Mouse (Mus musculus): Measurements from ENCODE around the gene Polr2e.
A peak's percentile ranks its signal among the peaks of the same experiment; 100 is the strongest.

The Polr2e gene

DNA sequence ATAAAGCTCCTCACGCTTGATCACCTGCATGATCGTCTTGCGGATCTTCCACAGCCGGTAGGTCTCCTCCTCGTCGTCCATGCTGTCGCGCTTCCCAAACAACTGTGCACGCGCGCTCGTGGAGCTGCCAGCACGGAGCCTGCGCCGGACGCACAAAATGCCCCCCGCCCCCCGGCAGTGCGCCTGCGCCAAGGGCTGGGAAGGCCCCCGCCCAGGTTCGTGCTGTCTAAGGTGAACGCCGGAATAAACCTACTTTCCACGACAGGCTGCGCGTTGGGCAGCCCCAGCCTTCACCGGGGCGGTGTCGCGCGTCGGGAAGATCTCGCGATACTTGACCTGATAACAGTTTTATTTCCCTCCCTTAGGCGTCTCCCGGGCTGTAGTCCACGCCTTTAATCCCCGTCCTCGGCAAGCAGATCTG is at the start of gene Polr2e:
Polr2e (minus strand) TSS at position 237 of the 421 bp plus-strand sequence.
- DNase-seq (ENCODE audit: extremely low read depth, low read depth) = peak; percentile 90

DNA sequence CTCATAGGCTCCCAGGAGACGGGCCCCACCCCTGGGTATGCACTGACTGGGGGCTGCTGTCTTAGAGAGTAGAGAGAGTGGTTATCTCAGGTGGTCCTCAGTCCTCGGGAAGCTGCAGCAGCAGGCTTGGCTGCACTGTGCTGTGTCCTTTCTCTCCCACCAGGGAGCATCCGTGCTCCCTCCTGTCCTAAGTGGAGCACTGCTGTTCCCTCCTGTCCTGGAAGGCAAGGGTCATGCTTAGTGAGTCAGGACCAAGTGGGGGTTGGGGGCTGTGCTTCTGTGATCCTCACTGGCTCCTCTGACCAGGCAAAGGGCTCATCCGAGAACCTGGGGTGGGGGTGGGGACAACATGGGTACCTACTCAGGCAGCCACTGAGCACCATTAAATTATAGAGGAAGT is 49.6 kb upstream of the Polr2e start:
- no peak for DNase-seq (ENCODE audit: extremely low read depth, low read depth)

DNA sequence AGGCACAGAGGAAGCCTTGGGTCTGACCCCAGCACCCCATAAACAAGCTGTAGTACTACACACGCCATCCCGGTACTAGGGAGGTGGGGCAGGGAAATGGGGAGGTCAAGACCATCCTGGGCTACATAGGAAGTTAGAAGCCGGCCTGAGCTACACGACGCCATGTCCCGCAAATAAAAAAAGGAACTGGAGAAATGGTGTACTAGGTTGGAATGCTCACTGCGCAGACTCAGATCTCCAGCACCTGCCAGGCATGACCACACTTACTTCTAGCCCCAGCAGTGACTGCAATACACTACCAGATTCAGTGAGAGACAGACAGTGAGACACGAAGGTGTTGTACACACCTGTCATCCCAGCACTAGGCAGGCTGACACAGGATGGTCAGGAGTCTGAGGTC is 47.9 kb upstream of the Polr2e start:
- DNase-seq (ENCODE audit: extremely low read depth, low read depth) = no peak

DNA sequence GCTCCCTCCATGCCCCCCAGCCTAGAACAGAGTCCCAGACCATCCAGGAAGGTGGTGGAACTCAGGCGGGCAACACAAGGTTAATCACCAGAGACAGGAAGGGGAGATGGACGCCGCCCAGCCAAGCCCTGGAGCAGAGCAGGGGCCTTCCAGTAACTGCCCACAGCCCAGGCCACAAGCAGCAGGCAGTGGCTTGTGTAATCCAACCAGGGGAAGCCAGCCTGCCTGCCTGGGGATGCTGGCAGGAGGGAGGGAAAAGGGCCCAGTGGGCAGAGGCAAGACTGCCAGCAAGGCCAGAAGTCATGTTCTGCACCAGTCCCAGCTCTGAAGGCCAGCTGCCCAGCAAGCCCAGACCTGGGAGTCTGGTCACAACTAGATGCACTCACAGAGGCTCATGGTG is 47.3 kb upstream of the Polr2e start:
- no peak for DNase-seq (ENCODE audit: extremely low read depth, low read depth)

DNA sequence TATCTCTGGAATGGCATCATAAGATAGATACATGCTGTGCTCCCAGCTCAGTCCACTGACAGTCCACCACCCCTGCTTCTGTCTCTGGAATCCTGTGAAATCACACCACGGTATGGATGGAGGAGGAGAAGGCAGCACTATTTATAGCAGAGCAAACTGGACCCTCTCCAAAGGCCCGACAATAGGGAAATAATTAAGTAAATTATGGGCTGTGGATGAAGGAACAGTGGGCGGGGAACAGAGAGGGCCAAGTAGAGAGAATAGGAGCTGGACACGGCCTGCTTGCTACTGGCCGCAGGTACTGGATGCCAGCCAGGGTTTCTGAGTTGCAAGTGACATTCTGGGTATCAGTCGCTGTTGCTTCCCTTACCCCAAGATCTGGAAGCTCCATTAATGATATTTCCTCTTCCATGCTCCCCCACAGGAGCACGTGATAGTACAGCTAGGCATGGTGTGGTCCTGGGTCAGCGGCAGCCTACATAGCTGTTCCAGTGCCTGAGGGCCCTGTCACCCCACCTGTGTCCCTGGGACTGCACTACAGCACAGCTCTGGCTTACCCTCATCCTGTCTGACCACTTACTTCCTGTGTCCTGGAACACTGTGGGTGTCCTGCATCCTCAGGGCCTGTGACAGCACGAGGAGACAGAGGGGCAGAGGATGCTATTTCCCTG is 45.4 kb upstream of the Polr2e start:
- no peak for DNase-seq (ENCODE audit: extremely low read depth, low read depth)

DNA sequence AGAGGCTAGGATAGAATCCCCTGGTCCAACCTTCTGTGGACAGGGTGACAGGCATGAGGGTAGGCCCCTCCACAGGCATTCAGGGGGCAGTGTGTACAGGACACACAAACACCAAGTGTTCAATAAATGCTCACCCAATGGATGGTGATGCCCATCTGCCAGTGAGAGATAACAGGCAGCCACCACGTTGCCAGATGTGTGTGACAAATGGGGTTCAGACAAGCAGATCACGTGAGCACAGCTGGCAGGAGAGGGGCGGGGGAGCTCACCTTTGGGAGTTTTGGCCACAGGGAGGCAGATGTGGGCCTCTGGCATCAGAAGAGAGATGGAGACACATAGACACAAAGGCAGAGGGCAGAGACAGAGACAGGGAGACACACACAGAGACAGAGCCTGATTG is 41.5 kb upstream of the Polr2e start:
- DNase-seq (ENCODE audit: extremely low read depth, low read depth) = no peak

DNA sequence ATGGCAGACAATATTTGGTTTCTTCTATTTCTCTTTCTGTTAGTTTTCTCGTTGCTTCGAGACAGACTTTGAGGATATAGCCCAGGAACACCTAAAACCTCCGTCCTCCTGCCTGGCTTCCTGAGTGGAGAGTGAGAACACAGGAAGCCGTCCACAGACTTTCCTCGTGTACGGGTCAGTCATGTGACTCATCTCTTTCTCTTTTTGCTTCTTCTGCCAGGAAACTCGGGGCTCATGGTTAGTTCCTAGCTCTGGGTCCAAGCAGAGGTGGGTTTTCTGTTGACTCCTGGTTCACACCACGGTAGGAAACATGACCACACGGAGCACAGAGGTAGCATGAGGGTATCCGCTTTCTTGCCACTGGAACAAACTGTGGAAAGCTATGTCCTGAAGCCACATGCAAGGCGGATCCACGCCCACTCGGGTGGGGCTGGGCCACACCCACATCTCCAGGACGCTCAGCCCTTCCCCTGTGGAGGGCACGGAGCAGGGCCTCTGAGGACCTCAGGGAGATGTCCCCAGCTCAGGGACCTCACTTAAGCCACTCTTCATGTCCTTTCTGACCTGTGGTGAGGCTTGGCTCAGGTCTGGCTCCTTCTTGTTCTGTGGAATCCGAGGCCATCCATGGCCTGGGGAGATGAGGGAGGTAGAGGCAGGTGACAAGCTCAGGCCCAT is 40.9 kb upstream of the Polr2e start:
- no peak for DNase-seq (ENCODE audit: extremely low read depth, low read depth)

DNA sequence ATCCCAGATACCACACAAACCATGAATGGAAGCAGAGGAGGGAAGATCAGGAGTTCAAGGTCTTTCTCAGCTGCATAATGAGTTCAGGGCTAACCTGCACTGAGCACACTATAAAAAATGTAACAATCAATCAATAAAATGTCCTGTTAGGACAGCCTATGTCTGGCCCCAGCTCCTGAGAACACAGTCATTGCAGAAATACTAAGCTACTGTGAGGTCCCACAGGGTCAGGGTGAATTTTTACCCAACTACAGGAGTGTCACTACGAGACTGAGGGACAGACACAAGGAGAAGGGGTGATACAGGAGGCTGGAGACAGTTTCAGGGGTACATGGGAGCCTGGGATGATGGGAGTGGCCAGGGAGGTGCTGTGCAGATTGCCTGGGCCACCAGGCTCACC is 38.8 kb upstream of the Polr2e start:
- no peak for DNase-seq (ENCODE audit: extremely low read depth, low read depth)

DNA sequence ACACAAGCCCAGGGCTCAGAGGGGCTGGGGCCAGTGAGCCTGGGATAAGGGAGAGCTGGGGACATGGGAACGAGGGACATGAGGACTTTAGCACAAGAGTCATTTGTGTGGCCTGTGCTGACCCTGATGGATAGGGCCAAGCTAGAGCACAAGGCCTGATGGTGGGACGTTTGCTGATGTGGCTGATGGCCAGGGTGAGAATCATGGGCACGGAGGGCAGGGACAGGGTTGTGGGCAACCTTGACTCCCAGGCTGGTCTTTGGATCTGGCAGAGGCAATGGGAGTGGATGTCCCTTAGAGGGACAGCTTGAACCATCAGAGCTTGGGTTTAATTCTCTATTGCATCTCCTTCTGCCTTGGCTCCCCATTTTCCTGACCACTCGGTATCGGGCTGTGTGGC is 37.7 kb upstream of the Polr2e start:
- no peak for DNase-seq (ENCODE audit: extremely low read depth, low read depth)

DNA sequence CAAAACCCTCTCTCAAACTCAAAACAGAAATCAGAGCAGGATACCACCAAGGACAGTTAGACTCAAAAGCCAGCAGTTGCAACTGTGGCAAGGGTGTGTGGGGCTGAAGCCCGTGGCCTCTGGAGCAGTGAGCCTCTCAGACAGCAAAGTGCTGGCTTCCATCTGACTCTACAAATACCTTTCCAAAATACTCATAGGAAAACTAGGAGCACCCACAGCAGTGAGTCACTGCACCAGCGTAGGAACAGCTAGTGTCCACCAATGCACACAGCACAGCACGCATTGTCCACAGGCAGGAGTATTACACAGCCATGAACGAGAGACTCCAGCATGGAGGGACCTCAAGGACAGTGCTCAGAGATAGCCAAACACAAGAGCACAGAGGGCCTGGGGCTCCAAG is 36.8 kb upstream of the Polr2e start:
- no peak for DNase-seq (ENCODE audit: extremely low read depth, low read depth)

DNA sequence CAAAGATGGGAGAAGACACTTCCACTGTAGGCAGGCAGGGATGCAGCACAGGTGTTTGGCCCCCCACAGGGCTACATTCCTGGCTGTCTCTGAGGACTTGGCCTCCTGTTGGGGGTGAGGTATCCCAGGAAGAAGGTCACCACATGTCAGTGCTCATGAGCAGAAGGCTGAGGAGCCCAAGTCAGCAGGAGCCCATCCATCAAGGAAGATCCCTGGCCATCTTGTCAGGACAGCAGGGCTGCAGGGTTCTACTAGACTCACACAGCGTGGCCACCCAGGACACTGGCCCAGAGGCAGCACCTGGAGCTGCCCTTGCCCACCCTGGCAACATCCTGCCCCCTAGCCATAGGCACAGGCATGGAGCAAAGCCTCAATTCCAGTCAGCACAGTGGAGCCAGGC is 36.3 kb upstream of the Polr2e start:
- no peak for DNase-seq (ENCODE audit: extremely low read depth, low read depth)

DNA sequence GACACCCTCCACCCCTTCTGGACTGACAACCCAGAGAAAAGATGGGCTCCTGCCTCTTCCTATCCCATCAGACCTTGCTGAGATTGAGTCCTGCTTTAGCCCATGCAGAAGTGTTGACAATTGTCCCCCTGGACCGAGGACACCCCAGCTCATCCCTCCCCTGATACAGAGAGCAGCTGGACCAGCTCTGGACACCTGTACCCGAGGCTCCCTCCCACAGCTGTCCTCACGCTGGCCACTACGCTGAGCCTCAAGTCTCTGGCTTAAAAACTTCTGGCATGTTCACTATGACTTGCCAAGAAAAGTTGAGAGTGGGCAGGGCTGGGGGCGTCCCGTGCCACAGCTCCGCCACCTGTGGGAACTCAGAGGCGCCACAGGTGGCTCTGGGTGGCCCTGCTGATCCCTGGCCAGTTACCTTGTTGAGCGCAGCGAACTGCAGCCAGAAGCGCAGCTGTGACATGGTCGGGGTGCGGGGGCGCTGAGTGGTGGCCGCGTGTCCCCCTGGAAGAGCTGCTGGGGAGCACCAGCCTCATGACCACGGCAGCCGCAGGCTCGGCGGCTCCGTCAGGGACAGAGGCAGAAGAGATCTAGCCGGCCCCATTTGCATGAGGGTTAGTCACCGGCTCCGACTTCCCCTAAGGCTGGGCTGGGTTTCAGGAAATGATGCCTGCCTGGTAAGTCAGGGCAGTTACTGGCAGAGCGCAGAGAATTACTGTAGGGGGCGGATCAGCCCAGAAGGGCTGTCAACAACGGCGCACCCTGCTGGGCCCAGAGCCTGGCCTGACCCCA is 35.4 kb upstream of the Polr2e start:
- peak; percentile 78 for DNase-seq (ENCODE audit: extremely low read depth, low read depth)

DNA sequence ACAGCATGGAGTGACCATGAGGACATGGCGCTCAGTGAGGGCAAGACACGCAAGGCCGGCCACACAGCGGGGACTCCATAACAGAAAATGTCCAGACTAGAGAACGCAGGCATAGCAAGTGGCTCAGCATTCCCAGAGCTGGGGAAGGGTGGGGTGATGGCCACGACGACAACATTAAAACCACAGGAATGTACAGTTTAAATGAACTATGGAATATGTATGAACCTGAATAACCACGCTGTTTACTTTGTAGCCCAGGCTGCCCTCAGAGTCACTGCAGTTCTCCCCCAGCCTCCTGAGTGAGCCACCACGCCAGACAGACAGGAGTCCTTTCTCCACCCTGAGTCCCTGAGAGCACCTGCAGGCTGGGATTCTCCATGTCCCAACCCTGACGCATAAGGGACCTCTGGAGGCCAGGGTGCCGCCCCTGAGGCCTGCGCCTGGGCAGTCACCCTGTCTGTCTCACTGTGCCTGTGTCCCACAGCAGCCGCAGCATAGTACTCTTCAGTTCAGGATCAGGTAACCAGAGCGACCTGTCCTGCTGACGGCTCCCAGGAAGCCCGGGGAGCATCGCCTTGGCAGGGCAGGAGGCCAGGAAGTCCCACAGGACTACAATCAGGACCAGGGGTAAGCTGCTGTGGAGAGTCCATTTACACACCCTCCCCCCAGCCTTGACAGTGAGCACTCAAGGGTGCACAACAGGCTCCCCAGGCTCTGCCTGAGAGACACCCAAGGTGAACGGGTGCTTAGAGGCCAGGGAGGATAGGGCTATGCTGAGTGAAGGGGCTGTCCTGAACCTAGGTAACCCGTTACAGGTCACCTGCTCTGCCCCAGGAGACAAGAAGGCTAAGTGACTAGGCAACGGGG is 33.3 kb upstream of the Polr2e start:
- DNase-seq (ENCODE audit: extremely low read depth, low read depth) = no peak

DNA sequence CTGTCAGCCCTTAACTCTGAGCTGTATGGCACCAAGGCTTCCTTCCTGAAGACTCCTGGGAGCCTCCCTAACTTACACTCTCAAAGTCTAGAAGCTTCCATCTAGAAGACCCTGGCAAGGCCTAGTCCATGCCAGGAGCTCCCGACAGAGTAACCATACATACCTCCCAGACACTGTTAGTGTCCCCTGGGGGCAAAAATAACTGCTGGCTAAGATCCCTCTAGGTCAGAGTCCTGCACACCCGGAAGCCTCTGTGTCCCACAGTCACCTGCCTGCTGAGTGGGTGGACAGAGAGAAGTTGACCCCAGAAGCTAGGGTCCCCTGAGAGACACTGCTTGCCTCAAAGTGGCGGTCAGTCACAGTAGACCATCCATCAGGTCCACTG is 31.9 kb upstream of the Polr2e start:
- DNase-seq (ENCODE audit: extremely low read depth, low read depth) = no peak

DNA sequence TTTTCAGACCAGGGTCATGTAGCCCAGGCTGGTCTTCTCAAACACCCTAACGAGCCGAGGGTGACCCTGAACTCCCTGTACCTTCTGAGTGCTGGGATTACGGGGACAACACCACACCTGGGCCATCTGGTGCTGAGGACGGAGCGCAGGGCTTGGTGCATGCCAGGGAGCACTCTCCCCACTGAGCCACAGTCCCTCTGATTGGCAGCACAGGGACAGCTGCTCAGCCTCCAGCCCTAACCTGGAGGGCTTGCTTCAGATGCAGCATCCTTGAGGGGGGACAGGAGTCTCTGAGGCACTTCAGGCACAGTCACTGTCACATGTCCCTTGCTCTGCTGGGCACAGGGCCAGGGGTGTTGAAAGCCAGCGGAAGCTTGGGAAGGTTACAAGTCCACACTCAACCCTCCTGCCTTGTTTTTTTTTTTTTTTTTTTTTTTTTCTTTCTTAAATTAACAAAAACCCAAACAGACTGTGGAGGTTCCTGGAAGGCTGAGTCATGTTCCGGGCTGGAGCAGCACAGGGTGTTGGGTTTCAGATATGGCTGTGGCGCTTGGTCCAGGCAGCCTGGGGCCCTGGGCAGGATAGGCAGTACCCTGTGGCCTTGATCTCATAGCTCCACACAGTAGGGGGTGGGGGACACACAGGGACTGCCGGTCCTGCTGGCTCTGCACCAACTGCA is 31.4 kb upstream of the Polr2e start:
- peak; percentile 87 for DNase-seq (ENCODE audit: extremely low read depth, low read depth)

DNA sequence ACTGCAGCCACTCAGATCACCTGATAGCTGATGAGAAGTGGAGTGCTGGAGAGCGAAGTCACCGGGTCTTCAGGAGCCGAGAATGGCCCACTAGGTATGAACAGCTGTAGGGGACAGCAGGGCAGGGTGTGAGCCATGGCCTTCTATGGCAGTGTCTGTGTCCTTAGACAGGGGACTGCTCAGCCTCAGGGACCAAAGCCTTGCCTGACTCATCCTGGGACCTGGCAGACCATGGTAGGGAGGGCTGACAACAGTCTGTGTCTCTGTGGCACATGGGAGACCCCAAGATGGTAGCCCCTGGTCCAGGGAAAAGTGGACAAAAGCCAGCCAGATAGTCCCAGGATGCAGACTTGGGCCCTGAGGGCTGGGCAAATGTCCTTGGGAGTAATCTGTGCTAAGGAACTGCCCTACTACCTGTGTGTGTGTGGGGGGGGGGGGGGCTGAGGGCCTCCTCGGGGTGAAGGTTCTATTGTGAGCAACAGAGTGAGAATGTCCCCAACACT is 30.4 kb upstream of the Polr2e start:
- DNase-seq (ENCODE audit: extremely low read depth, low read depth) = no peak

DNA sequence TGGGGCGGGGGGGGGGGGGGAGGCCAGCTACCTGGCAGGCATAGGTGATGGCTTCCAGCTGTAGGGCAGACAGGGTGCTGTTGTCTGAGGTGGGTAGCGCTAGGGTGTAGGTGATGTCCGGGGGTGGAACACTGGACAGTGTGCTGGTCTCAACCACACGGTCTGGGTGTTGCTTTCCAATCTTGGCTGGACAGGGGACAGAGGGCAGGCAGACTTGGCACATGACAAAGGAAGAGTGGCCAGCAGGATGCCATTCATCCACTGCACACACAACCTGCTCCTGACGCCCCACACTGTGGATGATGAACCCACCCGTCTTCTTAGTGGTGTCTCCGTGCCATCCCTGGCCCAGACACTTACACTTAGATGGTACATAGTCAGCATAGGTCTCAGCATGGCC is 29.7 kb upstream of the Polr2e start:
- no peak for DNase-seq (ENCODE audit: extremely low read depth, low read depth)

DNA sequence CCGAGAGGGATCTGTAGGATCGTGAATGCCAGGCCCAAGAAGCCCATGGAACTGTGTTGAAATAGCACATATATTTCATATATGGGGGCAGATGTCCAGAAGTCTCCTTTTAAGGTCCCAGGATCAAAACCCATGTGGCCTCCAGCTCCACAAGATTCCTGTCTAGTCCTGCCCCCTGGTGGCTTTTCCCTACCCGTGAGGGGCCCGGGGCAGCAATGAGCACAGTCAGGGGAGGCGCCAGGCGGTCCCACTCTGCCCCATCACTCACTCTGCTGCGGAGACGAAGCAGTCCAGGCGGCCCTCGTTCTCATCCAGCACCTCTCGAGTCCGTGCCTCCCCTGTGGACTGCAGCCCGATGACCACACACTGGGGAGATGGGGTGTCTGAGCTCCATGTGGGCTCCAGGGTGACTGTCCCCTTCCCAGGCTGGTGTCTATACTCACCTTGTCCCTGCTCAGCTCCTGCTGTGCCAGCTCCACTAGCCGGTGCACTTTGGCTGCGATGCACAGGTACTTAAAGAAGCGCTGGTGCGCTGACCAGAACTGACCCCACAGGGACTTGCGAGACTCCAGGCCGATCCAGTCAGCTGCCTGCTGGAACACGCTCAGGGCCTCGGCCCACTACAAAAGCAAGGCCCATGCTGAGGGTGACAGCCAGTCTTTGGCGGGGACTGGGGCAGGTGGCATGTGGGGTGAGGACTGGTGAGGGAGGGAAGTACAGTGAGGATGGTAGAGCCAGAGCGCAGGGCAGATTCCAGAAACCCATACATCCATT is 24.5 kb upstream of the Polr2e start:
- no peak for DNase-seq (ENCODE audit: extremely low read depth, low read depth)

DNA sequence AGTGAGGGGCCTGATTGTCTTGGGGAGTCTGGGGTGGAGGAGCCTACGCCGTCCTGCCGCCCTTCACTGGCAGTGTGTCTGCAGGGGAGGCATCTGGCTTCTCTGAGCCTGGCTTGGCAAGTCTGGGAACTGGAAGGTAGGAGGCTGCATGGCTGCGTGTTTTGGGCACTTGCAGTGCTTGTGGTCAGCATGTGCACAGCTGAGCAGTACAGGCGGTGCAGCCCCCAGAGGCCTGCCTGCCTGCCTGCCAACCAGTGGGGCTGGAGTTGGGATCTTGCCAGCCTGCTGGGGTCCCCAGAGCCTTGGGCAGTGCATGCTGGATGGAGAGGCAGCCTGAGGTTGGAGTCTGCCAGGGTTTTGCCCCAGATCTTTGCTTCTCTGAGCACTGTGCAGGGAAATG is 23.5 kb upstream of the Polr2e start:
- no peak for DNase-seq (ENCODE audit: extremely low read depth, low read depth)

DNA sequence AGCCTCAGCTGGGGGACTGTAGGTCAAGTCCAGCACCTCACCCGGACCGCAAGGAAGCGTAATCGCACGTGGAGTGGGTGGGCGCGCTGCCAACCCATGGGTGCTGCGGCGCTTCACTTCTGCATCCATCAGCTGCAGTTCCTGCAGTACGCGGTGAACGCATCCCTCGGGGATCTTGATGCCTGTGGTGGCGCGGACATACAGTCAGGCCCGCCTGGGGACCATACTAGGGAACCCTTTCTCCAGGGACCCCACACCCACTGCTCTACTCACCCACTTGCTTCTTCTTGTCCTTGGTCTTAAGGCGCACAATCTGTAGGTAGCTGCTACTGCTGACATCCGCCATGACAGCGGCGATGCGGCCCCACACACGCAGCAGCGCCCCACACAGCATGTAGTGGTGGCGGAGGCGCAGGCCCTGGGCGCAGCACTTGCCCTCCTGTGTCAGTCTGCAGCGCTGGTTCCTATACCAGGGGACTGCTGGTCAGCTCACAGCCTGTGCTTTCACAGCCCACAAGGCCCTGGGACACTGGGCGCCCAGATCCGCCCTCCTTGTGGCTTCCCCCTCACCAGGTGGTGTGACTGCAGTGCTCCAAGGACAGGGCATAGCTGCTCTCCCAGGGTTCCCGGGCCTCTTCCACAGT is 18.2 kb upstream of the Polr2e start:
- no peak for DNase-seq (ENCODE audit: extremely low read depth, low read depth)

All from MEL-GATA-1-ER (cell line).